ENCODE assay signal across 22 mouse cellular contexts in the genomic region with DNA sequence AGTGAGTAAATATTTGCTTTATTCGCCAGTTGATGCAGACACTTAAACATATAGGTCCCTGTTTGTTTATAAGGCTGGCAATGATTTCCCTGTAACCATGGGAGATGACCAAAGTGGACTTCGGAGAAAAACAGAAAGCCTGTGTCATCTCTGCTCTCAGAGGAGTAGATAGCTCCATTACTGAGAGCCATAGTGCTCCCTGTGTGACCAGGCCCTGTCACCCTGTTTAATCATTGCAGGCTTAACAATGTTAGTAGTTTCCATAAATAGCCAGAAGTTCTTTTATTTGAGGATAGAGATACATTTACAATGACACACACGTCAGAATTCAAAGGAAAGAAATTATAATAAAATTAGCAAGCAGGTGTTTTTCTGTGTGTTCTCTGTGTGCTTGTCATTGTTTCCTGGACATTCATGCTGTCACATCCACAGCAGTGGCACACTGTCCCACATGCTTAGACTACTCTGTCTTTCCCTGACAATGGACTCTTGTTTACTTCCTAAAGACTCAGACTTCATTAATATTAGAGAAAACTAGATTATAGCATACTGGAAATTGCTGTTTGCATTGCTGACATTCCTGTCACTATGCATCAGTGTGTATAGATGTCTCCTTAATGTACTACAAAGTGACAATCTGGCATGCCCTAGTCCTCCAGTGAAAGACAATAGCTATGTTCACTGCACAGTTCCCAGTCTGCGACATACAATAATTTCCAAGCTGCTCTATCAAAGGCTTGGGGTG.
DNase-seq lines count a peak whose midpoint lies in the region; ATAC-seq lines count a peak whose summit lies in the region.
"Had no signal": no experiment of that assay in that cellular context is flagged by ENCODE, and none has a peak within 500 bp of the region (broad histone marks: within the 10 kb centered on the region; RNA-seq: fewer than 3 reads in every experiment).

No protein-coding gene starts in this region.

- H3K27me3 ChIP-seq in forebrain, embryonic 14.5 days (replicated peaks; ENCODE audit: control insufficient read depth, insufficient read depth, low read length): no peaks in the 10 kb centered on the region
- H3K27me3 ChIP-seq in forebrain, embryonic 11.5 days (ENCODE audit: control insufficient read depth, insufficient read depth, low read length): no peaks in the 10 kb centered on the region
- H3K27me3 ChIP-seq in hindbrain, embryonic 12.5 days: no peaks in the 10 kb centered on the region
- no peaks in the 10 kb centered on the region for H3K27me3 ChIP-seq in hindbrain, embryonic 10.5 days (ENCODE audit: insufficient read depth, poor library complexity, severe bottlenecking)
- no peaks in the 10 kb centered on the region for H3K27me3 ChIP-seq in midbrain, embryonic 14.5 days (ENCODE audit: control insufficient read depth, insufficient read depth, low read length)
- H3K27me3 ChIP-seq: neural tube, embryonic 13.5 days had no signal

- peak; percentile 54 for ATAC-seq in forebrain, embryonic 14.5 days
- ATAC-seq in forebrain, embryonic 11.5 days (replicated peaks; ENCODE audit: low FRiP score): no peak
- ATAC-seq in hindbrain, embryonic 12.5 days (ENCODE audit: low FRiP score): peak; percentile 58; the same call in 1 of the 2 replicates
- peak; percentile 37; the same call in 1 of the 2 replicates for ATAC-seq in midbrain, embryonic 14.5 days (ENCODE audit: low FRiP score, low TSS enrichment)
- ATAC-seq: CD4-positive, CD25-positive, alpha-beta regulatory T cell, adult 4 months; hindbrain, embryonic 16.5 days had no signal

- H3K36me3 ChIP-seq in forebrain, embryonic 14.5 days (ENCODE audit: control insufficient read depth, insufficient read depth, low read length): no peaks in the 10 kb centered on the region
- H3K36me3 ChIP-seq in forebrain, embryonic 11.5 days (ENCODE audit: control insufficient read depth, insufficient read depth, low read length): no peaks in the 10 kb centered on the region
- no peaks in the 10 kb centered on the region for H3K36me3 ChIP-seq in hindbrain, embryonic 12.5 days
- H3K36me3 ChIP-seq in hindbrain, embryonic 10.5 days: no peaks in the 10 kb centered on the region
- no peaks in the 10 kb centered on the region for H3K36me3 ChIP-seq in midbrain, embryonic 14.5 days (ENCODE audit: control insufficient read depth, insufficient read depth, low read length)
- H3K36me3 ChIP-seq: neural tube, embryonic 13.5 days had no signal

- WGBS in forebrain, embryonic 14.5 days: 59% methylated on average over 4 of the region's 4 CpGs
- WGBS in forebrain, embryonic 11.5 days: 76% methylated on average over 4 of the region's 4 CpGs
- 59% methylated on average over 4 of the region's 4 CpGs for WGBS in hindbrain, embryonic 12.5 days
- WGBS in hindbrain, embryonic 10.5 days: 73% methylated on average over 4 of the region's 4 CpGs
- WGBS in midbrain, embryonic 14.5 days: 35% methylated on average over 4 of the region's 4 CpGs

- no peak overlapping the region for H3K4me3 ChIP-seq in forebrain, embryonic 14.5 days (ENCODE audit: low read depth, low read length)
- no peak overlapping the region for H3K4me3 ChIP-seq in forebrain, embryonic 11.5 days (ENCODE audit: low read depth, low read length)
- no peak overlapping the region for H3K4me3 ChIP-seq in hindbrain, embryonic 12.5 days
- no peak overlapping the region for H3K4me3 ChIP-seq in hindbrain, embryonic 10.5 days
- no peak overlapping the region for H3K4me3 ChIP-seq in midbrain, embryonic 14.5 days (replicated peaks; ENCODE audit: low read depth, low read length)
- H3K4me3 ChIP-seq: myocyte; neural tube, embryonic 13.5 days had no signal

- H3K9ac ChIP-seq in forebrain, embryonic 14.5 days (ENCODE audit: low read length): no peak overlapping the region
- H3K9ac ChIP-seq in forebrain, embryonic 11.5 days (ENCODE audit: low read length): no peak overlapping the region
- H3K9ac ChIP-seq in hindbrain, embryonic 12.5 days: no peak overlapping the region
- H3K9ac ChIP-seq in midbrain, embryonic 14.5 days (replicated peaks; ENCODE audit: low read length): no peak overlapping the region
- H3K9ac ChIP-seq: neural tube, embryonic 13.5 days had no signal

- H3K9me3 ChIP-seq in forebrain, embryonic 14.5 days (replicated peaks; ENCODE audit: control insufficient read depth, low read length): no peaks in the 10 kb centered on the region
- no peaks in the 10 kb centered on the region for H3K9me3 ChIP-seq in forebrain, embryonic 11.5 days (ENCODE audit: control insufficient read depth, low read length)
- no peaks in the 10 kb centered on the region for H3K9me3 ChIP-seq in hindbrain, embryonic 12.5 days (replicated peaks)
- no peaks in the 10 kb centered on the region for H3K9me3 ChIP-seq in hindbrain, embryonic 10.5 days
- H3K9me3 ChIP-seq in midbrain, embryonic 14.5 days (ENCODE audit: control insufficient read depth, low read length): no peaks in the 10 kb centered on the region
- H3K9me3 ChIP-seq: neural tube, embryonic 13.5 days had no signal

- DNase-seq in forebrain, embryonic 14.5 days (ENCODE audit: low spot score): peak; percentile 24
- no peak for DNase-seq in forebrain, embryonic 11.5 days (ENCODE audit: low spot score)
- DNase-seq in hindbrain, embryonic 10.5 days (ENCODE audit: low spot score): no peak
- DNase-seq in Muller cell, postnatal 12 days (ENCODE audit: inconsistent ontology term): peak; percentile 75
- peak; percentile 4 for DNase-seq in midbrain, embryonic 14.5 days
- DNase-seq in left cerebral cortex, adult 9 months (ENCODE audit: low spot score in 2 of 2): no peak
- DNase-seq in adrenal gland, adult 8-10 months: no peak
- DNase-seq: cerebellum, adult 11-12 months; cerebellum, postnatal 10 days; heart, postnatal 14 days; kidney, adult 8-10 months; kidney, postnatal 10 days; lung, postnatal 4 days; right cerebral cortex, adult 18-20 months; right cerebral cortex, postnatal 4 days; thymus, postnatal 36 days had no signal

- no peak overlapping the region for H3K27ac ChIP-seq in forebrain, embryonic 14.5 days (ENCODE audit: low read depth, low read length)
- no peak overlapping the region for H3K27ac ChIP-seq in forebrain, embryonic 11.5 days (ENCODE audit: low read depth, low read length)
- no peak overlapping the region for H3K27ac ChIP-seq in hindbrain, embryonic 12.5 days
- H3K27ac ChIP-seq in hindbrain, embryonic 10.5 days: no peak overlapping the region
- no peak overlapping the region for H3K27ac ChIP-seq in midbrain, embryonic 14.5 days (replicated peaks; ENCODE audit: low read depth, low read length)
- H3K27ac ChIP-seq: neural tube, embryonic 13.5 days had no signal

- no peak overlapping the region for H3K4me2 ChIP-seq in forebrain, embryonic 14.5 days (ENCODE audit: low read length)
- no peak overlapping the region for H3K4me2 ChIP-seq in forebrain, embryonic 11.5 days (ENCODE audit: low read depth, low read length, severe bottlenecking)
- no peak overlapping the region for H3K4me2 ChIP-seq in hindbrain, embryonic 12.5 days (replicated peaks)
- H3K4me2 ChIP-seq in midbrain, embryonic 14.5 days (ENCODE audit: low read length): no peak overlapping the region
- H3K4me2 ChIP-seq: heart, embryonic 11.5 days; neural tube, embryonic 13.5 days had no signal

- H3K4me1 ChIP-seq in forebrain, embryonic 14.5 days (ENCODE audit: control insufficient read depth, insufficient read depth, low read length): peaks cover 7% of the 10 kb centered on the region; the same call in 1 of the 2 replicates
- no peaks in the 10 kb centered on the region for H3K4me1 ChIP-seq in forebrain, embryonic 11.5 days (replicated peaks; ENCODE audit: control insufficient read depth, insufficient read depth, low read length)
- H3K4me1 ChIP-seq in hindbrain, embryonic 12.5 days: no peaks in the 10 kb centered on the region
- no peaks in the 10 kb centered on the region for H3K4me1 ChIP-seq in hindbrain, embryonic 10.5 days (replicated peaks)
- H3K4me1 ChIP-seq in midbrain, embryonic 14.5 days (ENCODE audit: control insufficient read depth, insufficient read depth, low read length): peaks cover 4% of the 10 kb centered on the region; the same call in 1 of the 2 replicates
- H3K4me1 ChIP-seq: neural tube, embryonic 13.5 days had no signal

Comparison
In these comparisons a context has a peak if more than half of its experiments do, and no peak if none do; other contexts are left out.
1. DNase-seq: peak in forebrain, embryonic 14.5 days (single experiment), Muller cell, postnatal 12 days (single experiment) and midbrain, embryonic 14.5 days (single experiment); none in forebrain, embryonic 11.5 days (single experiment), hindbrain, embryonic 10.5 days (single experiment), left cerebral cortex, adult 9 months (0 of 2) and adrenal gland, adult 8-10 months (single experiment).